Mouse (Mus musculus) midbrain, embryonic 13.5 days (tissue): ENCODE results near the gene Lman1l. TPM values are rescaled to one million over a fixed set of nuclear protein-coding genes. Genes with fewer than 3 reads are reported as not detected.

Experiments
- ATAC-seq: fragments of 200-750 bp; cut with Nextera tagmentation; 2 replicates; pipeline ENCODE4 v1.8.0; 2017; ENCODE audit warnings: mild to moderate bottlenecking, moderate TSS enrichment, moderate library complexity
- H3K27ac ChIP-seq: fragments of 300-500 bp; sonication (generic); 2 replicates; pipeline ENCODE4 v1.5.1; 2015; ENCODE audit warnings: inconsistent platforms, mild to moderate bottlenecking, moderate library complexity
- H3K27me3 ChIP-seq: fragments of 300-500 bp; sonication (generic); 2 replicates; pipeline ENCODE4 v1.6.1; 2015; ENCODE audit warnings: mild to moderate bottlenecking, inconsistent platforms
- H3K36me3 ChIP-seq: fragments of 300-500 bp; sonication (generic); 2 replicates; pipeline ENCODE4 v1.6.1; 2015; ENCODE audit warnings: mild to moderate bottlenecking, inconsistent platforms
- H3K4me1 ChIP-seq: fragments of 300-500 bp; sonication (generic); replicated peaks from 2 replicates; pipeline ENCODE4 v1.6.1; 2015; ENCODE audit warnings: inconsistent platforms
- H3K4me2 ChIP-seq: fragments of 300-500 bp; sonication (generic); replicated peaks from 2 replicates; pipeline ENCODE4 v1.6.1; 2015; ENCODE audit warnings: moderate library complexity, mild to moderate bottlenecking, inconsistent platforms
- H3K4me3 ChIP-seq: fragments of 300-500 bp; sonication (generic); replicated peaks from 2 replicates; pipeline ENCODE4 v1.5.1; 2015; ENCODE audit warnings: mild to moderate bottlenecking, inconsistent platforms
- H3K9ac ChIP-seq: fragments of 300-500 bp; sonication (generic); replicated peaks from 2 replicates; pipeline ENCODE4 v1.6.1; 2015; ENCODE audit warnings: mild to moderate bottlenecking, inconsistent platforms
- H3K9me3 ChIP-seq: fragments of 300-500 bp; sonication (generic); 2 replicates; pipeline ENCODE4 v1.6.1; 2016; ENCODE audit warnings: mild to moderate bottlenecking, inconsistent platforms
- WGBS: fragments of 180-500 bp; shearing (Covaris S2); methylation state at CpG from one replicate; pipeline ENCODE4 v1.1.7; 2015; 5-methylcytosine and 5-hydroxymethylcytosine counted together
- polyA plus RNA-seq: library from polyadenylated mRNA; unstranded; fragments of >200 nt; fragmentation: Nextera tagmentation; extraction: Ambion mirVana; gene quantifications from 2 replicates; pipeline ENCODE4 v1.2.1, GENCODE M21; 2015

Gene Lman1l
- polyA plus RNA-seq, 1 experiment from 2014 or later = not detected

GRCm38 (mm10) chr9:57594174-57594509 is 26.4 kb downstream of the Lman1l start:
- WGBS = 73% methylated on average over 9 of the region's 9 CpGs
- Histone ChIP-seq H3K4me3 (no peak overlapping the region), H3K4me1 (peaks cover 36% of the 10 kb centered on the region), H3K36me3 (peaks cover 36% of the 10 kb centered on the region), H3K9ac (no peak overlapping the region), H3K4me2 (no peak overlapping the region), H3K9me3 (no peaks in the 10 kb centered on the region), H3K27ac (no peak overlapping the region), H3K27me3 (no peaks in the 10 kb centered on the region)
- ATAC-seq = no peak

- ATAC-seq = no peak
- H3K9ac ChIP-seq = no peak overlapping the region
- peaks cover 35% of the 10 kb centered on the region for H3K4me1 ChIP-seq
- H3K4me2 ChIP-seq = no peak overlapping the region
- H3K27me3 ChIP-seq = no peaks in the 10 kb centered on the region
- H3K4me3 ChIP-seq = no peak overlapping the region
- no peaks in the 10 kb centered on the region for H3K9me3 ChIP-seq
- H3K27ac ChIP-seq = no peak overlapping the region
- H3K36me3 ChIP-seq = peaks cover 36% of the 10 kb centered on the region
- WGBS = 52% methylated on average over 12 of the region's 12 CpGs
Observed at GRCm38 (mm10) chr9:57593454-57594173, 27.0 kb downstream of the Lman1l start.

GRCm38 (mm10) chr9:57590726-57591125 is 29.8 kb downstream of the Lman1l start:
- Histone ChIP-seq H3K4me1 (peaks cover 21% of the 10 kb centered on the region), H3K9ac (no peak overlapping the region), H3K9me3 (no peaks in the 10 kb centered on the region), H3K4me2 (no peak overlapping the region), H3K27me3 (no peaks in the 10 kb centered on the region), H3K36me3 (peaks cover 56% of the 10 kb centered on the region), H3K4me3 (no peak overlapping the region), H3K27ac (no peak overlapping the region)
- ATAC-seq = no peak
- 38% methylated on average over 5 of the region's 5 CpGs for WGBS

GRCm38 (mm10) chr9:57589224-57590126 is 31.1 kb downstream of the Lman1l start, which contains the start of gene Ulk3:
Gene Ulk3, plus strand, starts transcription at chr9:57589452.
- peaks cover 54% of the 10 kb centered on the region for H3K36me3 ChIP-seq
- peaks cover 21% of the 10 kb centered on the region for H3K4me1 ChIP-seq
- H3K9me3 ChIP-seq = no peaks in the 10 kb centered on the region
- WGBS = under 1% methylated on average over 58 of the region's 58 CpGs
- H3K9ac ChIP-seq = peak within 1 kb of the TSS; percentile 86
- H3K27ac ChIP-seq = peak within 1 kb of the TSS; percentile 67
- peak; percentile 87 for ATAC-seq
- peak within 1 kb of the TSS; percentile 71 for H3K4me3 ChIP-seq
- H3K4me2 ChIP-seq = peak within 1 kb of the TSS; percentile 90
- no peaks in the 10 kb centered on the region for H3K27me3 ChIP-seq

- H3K36me3 ChIP-seq = peaks cover 74% of the 10 kb centered on the region
- 88% methylated on average over 3 of the region's 3 CpGs for WGBS
- no peak for ATAC-seq
- H3K27ac ChIP-seq = no peak overlapping the region
- H3K4me3 ChIP-seq = no peak overlapping the region
- no peaks in the 10 kb centered on the region for H3K9me3 ChIP-seq
- no peak overlapping the region for H3K9ac ChIP-seq
- no peak overlapping the region for H3K4me2 ChIP-seq
- no peaks in the 10 kb centered on the region for H3K27me3 ChIP-seq
- peaks cover 8% of the 10 kb centered on the region for H3K4me1 ChIP-seq
Observed at GRCm38 (mm10) chr9:57584991-57585390, 35.6 kb downstream of the Lman1l start.

- Histone ChIP-seq H3K9ac (no peak overlapping the region), H3K36me3 (peaks cover 59% of the 10 kb centered on the region)
- no peak for ATAC-seq
Observed at GRCm38 (mm10) chr9:57577144-57577849, 43.3 kb downstream of the Lman1l start.

GRCm38 (mm10) chr9:57575577-57575976 is 45.0 kb downstream of the Lman1l start:
- Histone ChIP-seq H3K4me3 (no peak overlapping the region), H3K9ac (no peak overlapping the region), H3K27me3 (no peaks in the 10 kb centered on the region), H3K4me2 (no peak overlapping the region), H3K27ac (no peak overlapping the region), H3K9me3 (no peaks in the 10 kb centered on the region), H3K36me3 (peaks cover 55% of the 10 kb centered on the region), H3K4me1 (no peaks in the 10 kb centered on the region)
- WGBS = 85% methylated on average over 3 of the region's 3 CpGs
- ATAC-seq = no peak

More at GRCm38 (mm10) chr9:57577144-57577849, 43.3 kb downstream of the Lman1l start:
- Histone ChIP-seq H3K9me3 (no peaks in the 10 kb centered on the region), H3K4me3 (no peak overlapping the region), H3K27me3 (no peaks in the 10 kb centered on the region), H3K4me1 (no peaks in the 10 kb centered on the region), H3K4me2 (no peak overlapping the region), H3K27ac (no peak overlapping the region)
- WGBS = 86% methylated on average over 6 of the region's 6 CpGs

- H3K9ac ChIP-seq = no peak overlapping the region
- no peak for ATAC-seq
- H3K4me1 ChIP-seq = no peaks in the 10 kb centered on the region
- no peaks in the 10 kb centered on the region for H3K9me3 ChIP-seq
- no peak overlapping the region for H3K4me2 ChIP-seq
- H3K27ac ChIP-seq = no peak overlapping the region
- no peaks in the 10 kb centered on the region for H3K27me3 ChIP-seq
- peaks cover 52% of the 10 kb centered on the region for H3K36me3 ChIP-seq
- no peak overlapping the region for H3K4me3 ChIP-seq
Observed at GRCm38 (mm10) chr9:57574397-57574796, 46.2 kb downstream of the Lman1l start.

- H3K4me1 ChIP-seq = peaks cover 12% of the 10 kb centered on the region
- no peak overlapping the region for H3K27ac ChIP-seq
- H3K36me3 ChIP-seq = peaks cover 49% of the 10 kb centered on the region
- WGBS = 96% methylated on average over 6 of the region's 6 CpGs
- H3K9ac ChIP-seq = no peak overlapping the region
- no peaks in the 10 kb centered on the region for H3K9me3 ChIP-seq
- no peak for ATAC-seq
- H3K4me3 ChIP-seq = no peak overlapping the region
- H3K27me3 ChIP-seq = no peaks in the 10 kb centered on the region
- no peak overlapping the region for H3K4me2 ChIP-seq
Observed at GRCm38 (mm10) chr9:57568500-57568899, 52.1 kb downstream of the Lman1l start.

- no peak overlapping the region for H3K27ac ChIP-seq
- peaks cover 29% of the 10 kb centered on the region for H3K4me1 ChIP-seq
- H3K27me3 ChIP-seq = no peaks in the 10 kb centered on the region
- WGBS = 60% methylated on average over 8 of the region's 8 CpGs
- no peak overlapping the region for H3K4me3 ChIP-seq
- H3K4me2 ChIP-seq = no peak overlapping the region
- peaks cover 40% of the 10 kb centered on the region for H3K36me3 ChIP-seq
- no peak for ATAC-seq
- no peaks in the 10 kb centered on the region for H3K9me3 ChIP-seq
- no peak overlapping the region for H3K9ac ChIP-seq
Observed at GRCm38 (mm10) chr9:57566846-57567245, 53.7 kb downstream of the Lman1l start.

- Histone ChIP-seq H3K27ac (peak overlapping the region; percentile 32; the same call in 1 of the 2 replicates), H3K4me3 (no peak overlapping the region), H3K27me3 (no peaks in the 10 kb centered on the region), H3K9me3 (no peaks in the 10 kb centered on the region), H3K4me2 (no peak overlapping the region), H3K36me3 (peaks cover 31% of the 10 kb centered on the region), H3K9ac (no peak overlapping the region), H3K4me1 (peaks cover 36% of the 10 kb centered on the region)
- 74% methylated on average over 10 of the region's 10 CpGs for WGBS
- no peak for ATAC-seq
Observed at GRCm38 (mm10) chr9:57565741-57566221, 54.8 kb downstream of the Lman1l start.

- Histone ChIP-seq H3K36me3 (peaks cover 23% of the 10 kb centered on the region), H3K4me1 (peaks cover 39% of the 10 kb centered on the region), H3K4me2 (no peak overlapping the region), H3K9me3 (no peaks in the 10 kb centered on the region), H3K27ac (no peak overlapping the region), H3K4me3 (no peak overlapping the region), H3K27me3 (no peaks in the 10 kb centered on the region), H3K9ac (no peak overlapping the region)
- WGBS = 92% methylated on average over 6 of the region's 6 CpGs
- no peak for ATAC-seq
Observed at GRCm38 (mm10) chr9:57564609-57565008, 56.0 kb downstream of the Lman1l start.
